Mouse (Mus musculus) embryonic fibroblast, embryonic 13.5 days (primary cell): Measurements from ENCODE around the gene Pcx.

Experiments
- CTCF ChIP-seq: IDR thresholded peaks from 2 replicates; pipeline ENCODE4 v1.5.1; 2011; ENCODE audit warnings: mild to moderate bottlenecking, control low read depth, low read length, moderate library complexity, borderline replicate concordance; ENCODE audit not compliant: insufficient read depth
- POLR2A ChIP-seq: IDR thresholded peaks from 2 replicates; pipeline ENCODE4 v1.6.1; 2011; ENCODE audit warnings: low read depth, mild to moderate bottlenecking, control low read depth, low read length, moderate library complexity

- TF ChIP-seq CTCF (no peak), POLR2A (no peak)
Observed at GRCm38 (mm10) chr19:4481326-4481725, 28.9 kb upstream of the Pcx start.
